ENCODE assay signal across 8 mouse cellular contexts in genomic region chr11:121702111-121702894, GRCm38 (mm10). TPM values are rescaled to one million over a fixed set of nuclear protein-coding genes. Genes with fewer than 3 reads are reported as not detected.
A peak's percentile ranks its signal among the peaks of the same experiment; 100 is the strongest.
DNase-seq lines count a peak whose midpoint lies in the region; ATAC-seq and TF ChIP-seq lines count a peak whose summit lies in the region.

No protein-coding gene starts in this region.

- WGBS in forebrain, embryonic 12.5 days: under 1% methylated on average over 65 of the region's 69 CpGs
- WGBS in heart, embryonic 16.5 days: under 1% methylated on average over 69 of the region's 69 CpGs
- WGBS in liver, embryonic 15.5 days (ENCODE audit: insufficient replicate concordance): under 1% methylated on average over 68 of the region's 69 CpGs
- under 1% methylated on average over 59 of the region's 69 CpGs for WGBS in neural tube, embryonic 11.5 days
- WGBS in stomach, embryonic 16.5 days: under 1% methylated on average over 69 of the region's 69 CpGs

- H3K9me3 ChIP-seq in E14TG2a.4 (ENCODE audit: low read length): no peaks in the 10 kb centered on the region
- no peaks in the 10 kb centered on the region for H3K9me3 ChIP-seq in forebrain, embryonic 12.5 days
- H3K9me3 ChIP-seq in heart, embryonic 16.5 days (replicated peaks; ENCODE audit: control insufficient read depth, low read length): no peaks in the 10 kb centered on the region
- H3K9me3 ChIP-seq in liver, embryonic 15.5 days (replicated peaks): no peaks in the 10 kb centered on the region
- no peaks in the 10 kb centered on the region for H3K9me3 ChIP-seq in neural tube, embryonic 11.5 days (ENCODE audit: control insufficient read depth, low read length)
- H3K9me3 ChIP-seq in stomach, embryonic 16.5 days (replicated peaks; ENCODE audit: control insufficient read depth, low read length): no peaks in the 10 kb centered on the region

- peak; percentile 86 for ATAC-seq in forebrain, embryonic 12.5 days (ENCODE audit: low FRiP score)
- peak; percentile 94 for ATAC-seq in heart, embryonic 16.5 days (replicated peaks; ENCODE audit: extremely low read depth, insufficient read depth, low FRiP score)
- peak; percentile 80 for ATAC-seq in liver, embryonic 15.5 days (ENCODE audit: insufficient read depth)
- peak; percentile 83 for ATAC-seq in neural tube, embryonic 11.5 days (ENCODE audit: insufficient read depth, low FRiP score, low TSS enrichment)
- ATAC-seq in stomach, embryonic 16.5 days (ENCODE audit: insufficient read depth, low FRiP score): peak; percentile 95

- no peaks in the 10 kb centered on the region for H3K36me3 ChIP-seq in E14TG2a.4 (ENCODE audit: insufficient read depth, low read length)
- H3K36me3 ChIP-seq in forebrain, embryonic 12.5 days (replicated peaks): no peaks in the 10 kb centered on the region
- no peaks in the 10 kb centered on the region for H3K36me3 ChIP-seq in heart, embryonic 16.5 days (ENCODE audit: control insufficient read depth, insufficient read depth)
- H3K36me3 ChIP-seq in liver, embryonic 15.5 days (replicated peaks): no peaks in the 10 kb centered on the region
- no peaks in the 10 kb centered on the region for H3K36me3 ChIP-seq in neural tube, embryonic 11.5 days (ENCODE audit: control insufficient read depth, insufficient read depth, low read length)
- no peaks in the 10 kb centered on the region for H3K36me3 ChIP-seq in stomach, embryonic 16.5 days (ENCODE audit: control insufficient read depth, insufficient read depth, low read length)

- no peak for TF ChIP-seq CTCF in E14TG2a.4 (conservative IDR thresholded peaks at IDR 0.05; ENCODE audit: low read length)

- peak overlapping the region; percentile 100 for H3K4me2 ChIP-seq in forebrain, embryonic 12.5 days
- H3K4me2 ChIP-seq in heart, embryonic 16.5 days (ENCODE audit: low read depth, low read length): peak overlapping the region; percentile 91
- H3K4me2 ChIP-seq in liver, embryonic 15.5 days: peak overlapping the region; percentile 79
- peak overlapping the region; percentile 99 for H3K4me2 ChIP-seq in neural tube, embryonic 11.5 days (ENCODE audit: low read depth)
- peak overlapping the region; percentile 97 for H3K4me2 ChIP-seq in stomach, embryonic 16.5 days (ENCODE audit: low read depth, low read length)

- H3K27me3 ChIP-seq in E14TG2a.4 (ENCODE audit: insufficient read depth, low read length): peaks cover 71% of the 10 kb centered on the region
- peaks cover 56% of the 10 kb centered on the region for H3K27me3 ChIP-seq in forebrain, embryonic 12.5 days
- peaks cover 6% of the 10 kb centered on the region; the same call in 1 of the 2 replicates for H3K27me3 ChIP-seq in heart, embryonic 16.5 days (ENCODE audit: control insufficient read depth, insufficient read depth, low read length)
- peaks cover 63% of the 10 kb centered on the region for H3K27me3 ChIP-seq in liver, embryonic 15.5 days
- peaks cover 17% of the 10 kb centered on the region for H3K27me3 ChIP-seq in neural tube, embryonic 11.5 days (ENCODE audit: control insufficient read depth, insufficient read depth, low read length)
- no peaks in the 10 kb centered on the region for H3K27me3 ChIP-seq in stomach, embryonic 16.5 days (ENCODE audit: control insufficient read depth, insufficient read depth, low read length)

- peak overlapping the region; percentile 82 for H3K4me3 ChIP-seq in E14TG2a.4 (replicated peaks; ENCODE audit: low read length)
- peak overlapping the region; percentile 64 for H3K4me3 ChIP-seq in forebrain, embryonic 12.5 days (replicated peaks)
- H3K4me3 ChIP-seq in heart, embryonic 16.5 days (ENCODE audit: low read length): peak overlapping the region; percentile 89
- H3K4me3 ChIP-seq in liver, embryonic 15.5 days (replicated peaks): peak overlapping the region; percentile 59
- H3K4me3 ChIP-seq in neural tube, embryonic 11.5 days (ENCODE audit: low read depth, low read length): peak overlapping the region; percentile 61
- H3K4me3 ChIP-seq in stomach, embryonic 16.5 days (replicated peaks; ENCODE audit: low read length): peak overlapping the region; percentile 81

- no peak overlapping the region for H3K27ac ChIP-seq in forebrain, embryonic 12.5 days
- peak overlapping the region; percentile 76 for H3K27ac ChIP-seq in heart, embryonic 16.5 days (ENCODE audit: low read length)
- no peak overlapping the region for H3K27ac ChIP-seq in liver, embryonic 15.5 days (replicated peaks)
- H3K27ac ChIP-seq in neural tube, embryonic 11.5 days (ENCODE audit: low read depth, low read length): no peak overlapping the region
- peak overlapping the region; percentile 75 for H3K27ac ChIP-seq in stomach, embryonic 16.5 days (ENCODE audit: low read length)

- H3K4me1 ChIP-seq in E14TG2a.4 (replicated peaks; ENCODE audit: low read depth, low read length): peaks cover 30% of the 10 kb centered on the region
- peaks cover 21% of the 10 kb centered on the region for H3K4me1 ChIP-seq in forebrain, embryonic 12.5 days
- H3K4me1 ChIP-seq in heart, embryonic 16.5 days (ENCODE audit: control insufficient read depth, insufficient read depth, low read length): peaks cover 16% of the 10 kb centered on the region
- H3K4me1 ChIP-seq in liver, embryonic 15.5 days (replicated peaks): 0 out of 2 replicates have a peak, but pooled peaks cover 17% of the 10 kb centered on the region
- no peaks in the 10 kb centered on the region for H3K4me1 ChIP-seq in neural tube, embryonic 11.5 days (ENCODE audit: control insufficient read depth, insufficient read depth, low read length)
- peaks cover 33% of the 10 kb centered on the region for H3K4me1 ChIP-seq in stomach, embryonic 16.5 days (ENCODE audit: control insufficient read depth, insufficient read depth, low read length)

- H3K9ac ChIP-seq in forebrain, embryonic 12.5 days: peak overlapping the region; percentile 63
- peak overlapping the region; percentile 88 for H3K9ac ChIP-seq in heart, embryonic 16.5 days (ENCODE audit: low read length)
- peak overlapping the region; percentile 32; the same call in 1 of the 2 replicates for H3K9ac ChIP-seq in liver, embryonic 15.5 days
- peak overlapping the region; percentile 43 for H3K9ac ChIP-seq in neural tube, embryonic 11.5 days (ENCODE audit: low read length)
- H3K9ac ChIP-seq in stomach, embryonic 16.5 days (ENCODE audit: low read length): peak overlapping the region; percentile 83

- DNase-seq in c-Kit-positive CD71-positive TER-119-positive erythroid progenitor cells, embryonic 14.5 days (ENCODE audit: low spot score): peak; percentile 28
- DNase-seq in kidney, postnatal 36 days: peak; percentile 96 to 97
- peak; percentile 81 for DNase-seq in neural tube, embryonic 11.5 days (ENCODE audit: low spot score)

RNA-seq across cellular contexts. Expression of gene Metrnl, which starts 1.0 kb away (rescaled TPM):
- 2.1 and 3.2 TPM in 2 replicates for polyA plus RNA-seq in forebrain, embryonic 12.5 days (2016; fragmentation: Nextera tagmentation; extraction: Ambion mirVana)
- polyA plus RNA-seq in heart, embryonic 16.5 days (2015; fragmentation: Nextera tagmentation; extraction: Ambion mirVana): 27.5 and 28.3 TPM in 2 replicates
- 3.4 and 4.2 TPM in 2 replicates for polyA plus RNA-seq in liver, embryonic 15.5 days (2015; fragmentation: Nextera tagmentation; extraction: Ambion mirVana)
- 16.4 and 18.9 TPM in 2 replicates for polyA plus RNA-seq in neural tube, embryonic 11.5 days (2014; fragmentation: Nextera tagmentation; extraction: Ambion mirVana)
- polyA plus RNA-seq in stomach, embryonic 16.5 days (2015; fragmentation: Nextera tagmentation; extraction: Ambion mirVana): 38.5 and 48.1 TPM in 2 replicates

RNA-seq across cellular contexts. Expression of gene B3gntl1, which starts 29.4 kb away (rescaled TPM):
- 6.9 and 7.9 TPM in 2 replicates for polyA plus RNA-seq in forebrain, embryonic 12.5 days (2016; fragmentation: Nextera tagmentation; extraction: Ambion mirVana)
- polyA plus RNA-seq in heart, embryonic 16.5 days (2015; fragmentation: Nextera tagmentation; extraction: Ambion mirVana): 6.0 TPM in 2 replicates
- 1.8 and 2.0 TPM in 2 replicates for polyA plus RNA-seq in liver, embryonic 15.5 days (2015; fragmentation: Nextera tagmentation; extraction: Ambion mirVana)
- polyA plus RNA-seq in neural tube, embryonic 11.5 days (2014; fragmentation: Nextera tagmentation; extraction: Ambion mirVana): 6.1 and 6.4 TPM in 2 replicates
- polyA plus RNA-seq in stomach, embryonic 16.5 days (2015; fragmentation: Nextera tagmentation; extraction: Ambion mirVana): 8.7 and 9.1 TPM in 2 replicates

Comparison
In these comparisons a context has a peak if more than half of its experiments do, and no peak if none do; other contexts are left out.
1. DNase-seq: peak in every context shown above with its lines; median percentile 96 in kidney, postnatal 36 days; 81 in neural tube, embryonic 11.5 days; 28 in c-Kit-positive CD71-positive TER-119-positive erythroid progenitor cells, embryonic 14.5 days.
2. H3K27ac ChIP-seq: peak in heart, embryonic 16.5 days (single experiment) and stomach, embryonic 16.5 days (single experiment); none in forebrain, embryonic 12.5 days (single experiment), liver, embryonic 15.5 days (single experiment) and neural tube, embryonic 11.5 days (single experiment).
3. H3K9ac ChIP-seq: peak in every context shown above with its lines; median percentile 88 in heart, embryonic 16.5 days; 83 in stomach, embryonic 16.5 days; 63 in forebrain, embryonic 12.5 days; 43 in neural tube, embryonic 11.5 days; 32 in liver, embryonic 15.5 days.
4. Peak in every context shown above with its lines, with median percentiles within 50 percentile points of each other: H3K4me3 ChIP-seq, ATAC-seq and H3K4me2 ChIP-seq.